Mouse (Mus musculus): ENCODE results near the gene Rgs12. TPM values are rescaled to one million over a fixed set of nuclear protein-coding genes. Genes with fewer than 3 reads are reported as not detected.

The Rgs12 gene
- polyA plus RNA-seq, 1 experiment from 2014 or later: 52.7 TPM

GRCm38 (mm10) chr5:35020410-35021241, 71.4 kb downstream of the Rgs12 start:
- H3K4me1 ChIP-seq: no peaks in the 10 kb centered on the region; the same call in 1 of the 2 replicates
- H3K27ac ChIP-seq: peak overlapping the region; percentile 15; the same call in 1 of the 2 replicates
- peaks cover under 1% of the 10 kb centered on the region; the same call in 1 of the 2 replicates for H3K36me3 ChIP-seq (replicated peaks)
- ATAC-seq (replicated peaks): no peak
- no peak overlapping the region for H3K9ac ChIP-seq
- WGBS: 81% methylated on average over 9 of the region's 9 CpGs
- H3K27me3 ChIP-seq (replicated peaks): no peaks in the 10 kb centered on the region
- H3K4me3 ChIP-seq: no peak overlapping the region
- no peak overlapping the region for H3K4me2 ChIP-seq
- H3K9me3 ChIP-seq: no peaks in the 10 kb centered on the region

DNA sequence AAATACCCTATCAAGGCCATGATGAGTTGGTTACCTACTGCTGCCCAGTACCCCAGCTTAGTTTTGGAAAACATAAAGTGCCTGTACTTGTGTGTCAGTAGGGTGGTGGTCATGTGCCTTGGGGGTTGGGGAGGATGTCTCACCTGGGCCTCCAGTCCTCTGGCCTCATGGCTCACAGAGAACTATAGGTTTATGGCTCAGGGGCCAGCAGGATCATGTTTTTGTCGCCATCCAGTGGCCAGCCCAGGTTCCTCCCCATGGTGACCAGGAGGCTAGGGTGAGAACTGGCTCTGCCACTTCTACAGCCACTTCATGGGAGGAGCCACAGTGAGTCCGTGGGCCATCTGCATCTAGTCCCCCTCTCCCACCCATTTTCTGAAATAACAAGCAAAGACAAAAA, 75.7 kb downstream of the Rgs12 start:
- no peaks in the 10 kb centered on the region for H3K4me1 ChIP-seq
- no peaks in the 10 kb centered on the region for H3K27me3 ChIP-seq (replicated peaks)
- WGBS: 26% methylated on average over 2 of the region's 2 CpGs
- no peak overlapping the region for H3K9ac ChIP-seq
- no peak overlapping the region for H3K4me3 ChIP-seq
- peaks cover 34% of the 10 kb centered on the region; the same call in 1 of the 2 replicates for H3K36me3 ChIP-seq (replicated peaks)
- no peaks in the 10 kb centered on the region for H3K9me3 ChIP-seq
- 0 out of 2 replicates have a peak, but pooled peaks have one; percentile 57 for ATAC-seq (replicated peaks)
- no peak overlapping the region for H3K27ac ChIP-seq
- no peak overlapping the region for H3K4me2 ChIP-seq

GRCm38 (mm10) chr5:35029303-35029702, 80.1 kb downstream of the Rgs12 start:
- Histone ChIP-seq H3K27me3 (replicated peaks) (no peaks in the 10 kb centered on the region), H3K36me3 (replicated peaks) (peaks cover 34% of the 10 kb centered on the region; the same call in 1 of the 2 replicates), H3K9me3 (no peaks in the 10 kb centered on the region), H3K9ac (no peak overlapping the region), H3K4me3 (no peak overlapping the region), H3K4me1 (no peaks in the 10 kb centered on the region), H3K27ac (no peak overlapping the region), H3K4me2 (no peak overlapping the region)
- 100% methylated on average over 1 of the region's 1 CpGs for WGBS
- no peak for ATAC-seq (replicated peaks)

DNA sequence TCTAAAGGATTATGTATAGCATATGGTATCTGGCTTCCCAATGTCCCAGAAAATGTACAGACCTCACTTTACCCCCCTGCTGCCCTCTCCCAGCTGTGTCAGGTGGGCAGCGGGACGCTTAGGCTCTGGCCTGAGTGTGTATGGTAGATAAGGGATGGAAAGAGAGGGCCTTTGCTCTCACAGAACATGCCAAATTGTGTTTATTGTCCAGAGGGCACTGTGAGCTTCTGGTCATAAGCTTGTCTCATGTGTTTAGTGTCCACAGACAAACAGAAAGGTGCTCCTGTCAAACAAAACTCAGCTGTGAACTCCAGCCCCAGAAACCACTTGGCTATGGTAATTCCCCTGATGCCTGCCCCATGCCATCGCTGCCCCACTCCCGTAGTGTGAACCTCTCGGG, 80.5 kb downstream of the Rgs12 start:
- Histone ChIP-seq H3K27me3 (replicated peaks) (no peaks in the 10 kb centered on the region), H3K27ac (no peak overlapping the region), H3K4me2 (no peak overlapping the region), H3K36me3 (replicated peaks) (peaks cover 34% of the 10 kb centered on the region; the same call in 1 of the 2 replicates), H3K9me3 (no peaks in the 10 kb centered on the region), H3K9ac (no peak overlapping the region), H3K4me1 (no peaks in the 10 kb centered on the region), H3K4me3 (no peak overlapping the region)
- ATAC-seq (replicated peaks): no peak
- 88% methylated on average over 5 of the region's 5 CpGs for WGBS

- 63% methylated on average over 5 of the region's 5 CpGs for WGBS
- H3K9me3 ChIP-seq: no peaks in the 10 kb centered on the region
- ATAC-seq (replicated peaks): no peak
- H3K4me1 ChIP-seq: no peaks in the 10 kb centered on the region
- H3K4me3 ChIP-seq: no peak overlapping the region
- H3K27me3 ChIP-seq (replicated peaks): no peaks in the 10 kb centered on the region
- no peak overlapping the region for H3K27ac ChIP-seq
- no peak overlapping the region for H3K4me2 ChIP-seq
- no peak overlapping the region for H3K9ac ChIP-seq
- H3K36me3 ChIP-seq (replicated peaks): peaks cover 11% of the 10 kb centered on the region; the same call in 1 of the 2 replicates
Measured at GRCm38 (mm10) chr5:35033068-35033467, 83.8 kb downstream of the Rgs12 start.

GRCm38 (mm10) chr5:35033619-35034018, 84.4 kb downstream of the Rgs12 start:
- no peaks in the 10 kb centered on the region for H3K4me1 ChIP-seq
- ATAC-seq (replicated peaks): no peak
- no peak overlapping the region for H3K9ac ChIP-seq
- H3K27me3 ChIP-seq (replicated peaks): no peaks in the 10 kb centered on the region
- H3K9me3 ChIP-seq: no peaks in the 10 kb centered on the region
- WGBS: 86% methylated on average over 1 of the region's 1 CpGs
- H3K27ac ChIP-seq: no peak overlapping the region
- peaks cover 5% of the 10 kb centered on the region; the same call in 1 of the 2 replicates for H3K36me3 ChIP-seq (replicated peaks)
- no peak overlapping the region for H3K4me2 ChIP-seq
- H3K4me3 ChIP-seq: no peak overlapping the region

GRCm38 (mm10) chr5:35035141-35035540, 85.9 kb downstream of the Rgs12 start:
- no peak overlapping the region for H3K9ac ChIP-seq
- no peak overlapping the region for H3K4me3 ChIP-seq
- no peaks in the 10 kb centered on the region for H3K9me3 ChIP-seq
- no peak overlapping the region for H3K4me2 ChIP-seq
- no peak for ATAC-seq (replicated peaks)
- no peaks in the 10 kb centered on the region for H3K4me1 ChIP-seq
- H3K27me3 ChIP-seq (replicated peaks): no peaks in the 10 kb centered on the region
- no peaks in the 10 kb centered on the region for H3K36me3 ChIP-seq (replicated peaks)
- 86% methylated on average over 5 of the region's 5 CpGs for WGBS
- no peak overlapping the region for H3K27ac ChIP-seq

DNA sequence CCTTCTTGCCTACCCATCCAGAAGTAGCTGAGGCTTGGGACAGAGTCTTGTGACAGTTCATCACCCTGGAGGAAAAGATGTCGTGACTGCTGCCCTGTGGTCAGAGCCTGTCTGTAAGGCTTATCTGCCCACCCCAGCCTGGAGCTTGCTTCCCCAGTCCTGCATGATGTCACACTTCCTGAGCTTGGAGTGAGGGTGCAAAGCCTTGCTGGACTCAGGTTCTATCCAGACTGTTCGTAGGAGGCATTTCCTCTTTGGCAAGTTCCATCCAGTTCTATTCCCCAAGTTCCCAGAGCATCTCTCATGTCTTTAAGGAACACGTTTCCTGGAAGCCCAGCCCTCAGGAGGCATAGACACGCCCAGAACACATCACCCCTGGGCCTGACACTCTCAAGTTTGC, 86.5 kb downstream of the Rgs12 start:
- WGBS: 83% methylated on average over 4 of the region's 4 CpGs
- H3K36me3 ChIP-seq (replicated peaks): no peaks in the 10 kb centered on the region

GRCm38 (mm10) chr5:35037438-35037837, 88.2 kb downstream of the Rgs12 start:
- Histone ChIP-seq H3K27me3 (replicated peaks) (no peaks in the 10 kb centered on the region), H3K9ac (no peak overlapping the region), H3K27ac (no peak overlapping the region), H3K4me1 (no peaks in the 10 kb centered on the region), H3K9me3 (no peaks in the 10 kb centered on the region), H3K4me3 (no peak overlapping the region), H3K36me3 (replicated peaks) (no peaks in the 10 kb centered on the region), H3K4me2 (no peak overlapping the region)
- ATAC-seq (replicated peaks): no peak

More for the DNA sequence above, 86.5 kb downstream of the Rgs12 start:
- no peak overlapping the region for H3K4me3 ChIP-seq
- no peak overlapping the region for H3K27ac ChIP-seq
- no peaks in the 10 kb centered on the region for H3K4me1 ChIP-seq
- no peak for ATAC-seq (replicated peaks)
- no peaks in the 10 kb centered on the region for H3K27me3 ChIP-seq (replicated peaks)
- no peak overlapping the region for H3K9ac ChIP-seq
- H3K9me3 ChIP-seq: no peaks in the 10 kb centered on the region
- no peak overlapping the region for H3K4me2 ChIP-seq

DNA sequence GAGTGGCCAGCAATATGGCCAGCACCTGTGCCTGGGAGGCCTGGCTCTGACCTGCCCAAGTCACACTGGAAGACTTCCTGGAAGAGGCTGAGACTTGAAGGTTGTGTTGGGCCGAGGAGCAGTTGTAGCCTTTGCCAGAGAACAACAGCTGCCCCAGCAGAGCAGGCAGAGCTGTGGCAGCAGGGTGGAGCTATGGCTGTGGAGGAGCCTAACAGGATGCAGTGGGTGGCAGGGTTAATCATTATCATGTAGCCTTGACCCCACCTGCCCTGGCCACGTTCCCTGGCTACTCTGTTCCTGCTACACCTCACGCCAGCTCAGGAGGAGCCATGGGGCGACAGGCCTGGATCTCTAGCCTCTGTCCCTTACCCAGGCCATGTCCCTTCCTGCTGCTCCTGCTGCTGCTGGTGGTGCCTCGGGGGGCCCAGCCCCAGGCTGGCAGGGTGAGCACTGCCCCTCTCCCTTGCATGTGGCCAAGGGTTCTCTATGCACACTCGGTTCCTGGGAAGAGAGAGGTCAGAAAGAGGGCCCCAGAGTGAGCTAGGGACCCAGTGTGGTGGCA, 92.1 kb downstream of the Rgs12 start, which contains the start of gene Hgfac:
TSS of gene Hgfac (plus strand) at position 242 of the 562 bp plus-strand sequence.
- ATAC-seq (replicated peaks): no peak

GRCm38 (mm10) chr5:35042431-35043109, 93.3 kb downstream of the Rgs12 start:
- H3K36me3 ChIP-seq (replicated peaks): no peaks in the 10 kb centered on the region
- no peaks in the 10 kb centered on the region for H3K9me3 ChIP-seq
- peak; percentile 22 for ATAC-seq (replicated peaks)
- H3K27ac ChIP-seq: no peak overlapping the region
- 80% methylated on average over 10 of the region's 10 CpGs for WGBS
- H3K4me2 ChIP-seq: no peak overlapping the region
- H3K4me3 ChIP-seq: no peak overlapping the region
- H3K27me3 ChIP-seq (replicated peaks): no peaks in the 10 kb centered on the region
- no peak overlapping the region for H3K9ac ChIP-seq
- H3K4me1 ChIP-seq: no peaks in the 10 kb centered on the region

More for the DNA sequence above, 92.1 kb downstream of the Rgs12 start, which contains the start of gene Hgfac:
- H3K36me3 ChIP-seq (replicated peaks): no peaks in the 10 kb centered on the region
- no peak within 1 kb of the TSS for H3K27ac ChIP-seq
- H3K4me2 ChIP-seq: no peak within 1 kb of the TSS
- H3K4me1 ChIP-seq: no peaks in the 10 kb centered on the region
- no peak within 1 kb of the TSS for H3K9ac ChIP-seq
- 72% methylated on average over 6 of the region's 6 CpGs for WGBS
- no peaks in the 10 kb centered on the region for H3K9me3 ChIP-seq
- no peaks in the 10 kb centered on the region for H3K27me3 ChIP-seq (replicated peaks)
- H3K4me3 ChIP-seq: no peak within 1 kb of the TSS

DNA sequence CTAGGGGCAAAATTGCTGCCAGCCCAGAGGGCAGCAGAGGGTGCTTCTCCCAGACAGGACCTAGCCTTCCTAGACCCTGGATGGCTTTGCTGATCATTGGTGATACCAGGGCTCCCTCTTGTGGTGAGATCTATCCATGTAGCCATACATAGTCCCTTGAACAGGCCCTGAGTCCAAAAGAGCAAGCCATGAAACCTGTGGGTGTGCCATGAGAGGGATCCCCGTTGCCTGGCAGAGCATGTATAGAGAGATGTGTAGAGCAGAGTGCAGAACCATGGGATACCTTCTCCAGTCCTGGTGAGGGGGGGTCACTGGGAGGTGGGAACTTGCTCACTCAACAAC, 93.8 kb downstream of the Rgs12 start:
- peak; percentile 83 for ATAC-seq (replicated peaks)
- 16% methylated on average over 1 of the region's 1 CpGs for WGBS
- Histone ChIP-seq H3K36me3 (replicated peaks) (no peaks in the 10 kb centered on the region), H3K4me3 (no peak overlapping the region), H3K4me1 (no peaks in the 10 kb centered on the region), H3K27me3 (replicated peaks) (no peaks in the 10 kb centered on the region), H3K27ac (no peak overlapping the region), H3K9ac (no peak overlapping the region), H3K9me3 (no peaks in the 10 kb centered on the region), H3K4me2 (no peak overlapping the region)

Data from midbrain, embryonic 15.5 days (tissue).